Mouse (Mus musculus) heart, embryonic 11.5 days (tissue): Measurements from ENCODE around the gene Rcor3. TPM values are rescaled to one million over a fixed set of nuclear protein-coding genes. Genes with fewer than 3 reads are reported as not detected.

Experiments
- ATAC-seq: fragments of 200-750 bp; cut with Nextera tagmentation; replicated peaks from 2 replicates; pipeline ENCODE4 v1.8.0; 2017; ENCODE audit warnings: moderate library complexity; ENCODE audit not compliant: insufficient number of reproducible peaks, low FRiP score, low TSS enrichment
- H3K27ac ChIP-seq: fragments of 300-500 bp; sonication (generic); 2 replicates; pipeline ENCODE4 v1.5.1; 2014; ENCODE audit warnings: mild to moderate bottlenecking, low read depth, low read length
- H3K27me3 ChIP-seq: fragments of 300-500 bp; sonication (generic); 2 replicates; pipeline ENCODE4 v1.6.1; 2014; ENCODE audit warnings: mild to moderate bottlenecking, low read length, mixed read lengths; ENCODE audit not compliant: control insufficient read depth, insufficient read depth
- H3K36me3 ChIP-seq: fragments of 300-500 bp; sonication (generic); 2 replicates; pipeline ENCODE4 v1.6.1; 2014; ENCODE audit warnings: mild to moderate bottlenecking, low read length, moderate library complexity, mixed read lengths; ENCODE audit not compliant: control insufficient read depth, insufficient read depth
- H3K4me1 ChIP-seq: fragments of 300-500 bp; sonication (generic); 2 replicates; pipeline ENCODE4 v1.6.1; 2014; ENCODE audit warnings: low read length; ENCODE audit not compliant: control insufficient read depth, insufficient read depth
- H3K4me2 ChIP-seq: fragments of 300-500 bp; sonication (generic); 2 replicates; pipeline ENCODE4 v1.6.1; 2014; ENCODE audit warnings: mild to moderate bottlenecking, moderate library complexity
- H3K4me3 ChIP-seq: fragments of 300-500 bp; sonication (generic); 2 replicates; pipeline ENCODE4 v1.5.1; 2014; ENCODE audit warnings: low read depth, low read length
- H3K9ac ChIP-seq: fragments of 300-500 bp; sonication (generic); 2 replicates; pipeline ENCODE4 v1.6.1; 2014; ENCODE audit warnings: mild to moderate bottlenecking, low read depth, low read length, moderate library complexity
- H3K9me3 ChIP-seq: fragments of 300-500 bp; sonication (generic); replicated peaks from 2 replicates; pipeline ENCODE4 v1.6.1; 2016; ENCODE audit warnings: low read length; ENCODE audit not compliant: control insufficient read depth
- WGBS: fragments of 180-500 bp; shearing (Covaris S2); extraction: QIAGEN DNeasy Blood & Tissue Kit; methylation state at CpG from one replicate; pipeline ENCODE4 v1.1.7; 2014; ENCODE audit not compliant: insufficient replicate concordance; 5-methylcytosine and 5-hydroxymethylcytosine counted together
- polyA plus RNA-seq: library from polyadenylated mRNA; unstranded; fragments of >200 nt; fragmentation: Nextera tagmentation; extraction: Ambion mirVana; gene quantifications from 2 replicates; pipeline ENCODE4 v1.2.1, GENCODE M21; 2014

The Rcor3 gene
- polyA plus RNA-seq, 1 experiment from 2014 or later = 25.7 TPM

- 68% methylated on average over 6 of the region's 6 CpGs for WGBS
- H3K27me3 ChIP-seq = no peaks in the 10 kb centered on the region
- H3K9ac ChIP-seq = no peak overlapping the region
- ATAC-seq = no peak
- no peaks in the 10 kb centered on the region for H3K9me3 ChIP-seq
- H3K36me3 ChIP-seq = peaks cover 6% of the 10 kb centered on the region
- no peak overlapping the region for H3K27ac ChIP-seq
- no peaks in the 10 kb centered on the region for H3K4me1 ChIP-seq
- no peak overlapping the region for H3K4me3 ChIP-seq
- no peak overlapping the region for H3K4me2 ChIP-seq
Observed at GRCm38 (mm10) chr1:192103176-192103575, 34.7 kb downstream of the Rcor3 start.

DNA sequence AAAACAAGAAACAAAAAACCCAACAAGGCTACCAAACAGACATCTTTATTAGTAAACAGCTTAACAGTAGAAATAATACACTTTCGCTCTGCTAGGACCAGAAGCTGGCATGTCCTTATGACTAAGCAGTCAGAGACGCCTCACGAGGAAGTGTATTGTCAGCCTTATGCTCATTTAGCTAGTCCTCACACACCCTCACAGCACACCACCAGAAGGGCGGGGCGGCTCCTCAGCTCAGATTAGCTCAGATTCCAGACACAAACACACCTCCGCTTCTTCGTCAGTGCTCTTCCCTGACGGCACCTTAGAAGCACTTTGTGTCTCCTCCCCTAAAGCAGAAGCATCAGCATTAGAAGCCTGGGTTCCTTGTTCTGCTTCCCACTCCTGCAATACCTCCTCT lies 36.5 kb downstream of the Rcor3 start:
- Histone ChIP-seq H3K4me3 (no peak overlapping the region), H3K4me2 (no peak overlapping the region), H3K27ac (no peak overlapping the region), H3K9ac (no peak overlapping the region), H3K9me3 (no peaks in the 10 kb centered on the region), H3K36me3 (peaks cover 7% of the 10 kb centered on the region), H3K27me3 (no peaks in the 10 kb centered on the region), H3K4me1 (no peaks in the 10 kb centered on the region)
- WGBS = 68% methylated on average over 8 of the region's 8 CpGs
- ATAC-seq = no peak

GRCm38 (mm10) chr1:192100742-192101141 lies 37.1 kb downstream of the Rcor3 start:
- Histone ChIP-seq H3K36me3 (peaks cover 7% of the 10 kb centered on the region), H3K9ac (no peak overlapping the region), H3K27ac (no peak overlapping the region), H3K9me3 (no peaks in the 10 kb centered on the region), H3K4me2 (no peak overlapping the region), H3K4me3 (no peak overlapping the region), H3K4me1 (no peaks in the 10 kb centered on the region), H3K27me3 (no peaks in the 10 kb centered on the region)
- WGBS = 92% methylated on average over 11 of the region's 11 CpGs
- no peak for ATAC-seq

DNA sequence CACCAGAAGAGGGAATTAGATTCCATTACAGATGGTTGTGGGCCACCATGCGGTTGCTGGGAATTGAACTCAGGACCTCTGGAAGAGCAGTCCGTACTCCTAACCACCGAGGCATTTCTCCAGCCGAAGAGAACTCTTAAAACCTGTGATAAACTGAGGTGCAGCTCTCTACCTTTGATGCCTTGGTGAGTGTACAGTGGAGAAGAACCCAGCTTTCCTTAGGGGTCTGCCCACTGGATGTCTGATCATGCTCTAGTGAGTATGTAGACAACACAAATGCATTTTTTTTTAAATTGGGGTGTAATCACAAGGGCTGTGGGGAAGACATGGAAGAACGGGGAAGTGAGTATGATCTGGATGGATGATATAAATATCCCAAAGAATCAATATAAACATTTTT lies 42.2 kb downstream of the Rcor3 start:
- 82% methylated on average over 5 of the region's 5 CpGs for WGBS

GRCm38 (mm10) chr1:192094451-192095170 lies 43.3 kb downstream of the Rcor3 start:
- H3K27ac ChIP-seq = no peak overlapping the region
- no peaks in the 10 kb centered on the region for H3K9me3 ChIP-seq
- H3K36me3 ChIP-seq = peaks cover 2% of the 10 kb centered on the region; the same call in 1 of the 2 replicates
- no peak overlapping the region for H3K4me2 ChIP-seq
- WGBS = 58% methylated on average over 13 of the region's 13 CpGs
- no peak overlapping the region for H3K4me3 ChIP-seq
- no peak for ATAC-seq
- H3K9ac ChIP-seq = no peak overlapping the region
- H3K4me1 ChIP-seq = 0 out of 2 replicates have a peak, but pooled peaks cover 3% of the 10 kb centered on the region
- H3K27me3 ChIP-seq = peaks cover 14% of the 10 kb centered on the region

More for the DNA sequence above, 42.2 kb downstream of the Rcor3 start:
- Histone ChIP-seq H3K27me3 (peaks cover 8% of the 10 kb centered on the region), H3K4me2 (no peak overlapping the region), H3K4me1 (0 out of 2 replicates have a peak, but pooled peaks cover 3% of the 10 kb centered on the region), H3K27ac (no peak overlapping the region), H3K36me3 (peaks cover 4% of the 10 kb centered on the region), H3K9ac (no peak overlapping the region), H3K4me3 (no peak overlapping the region), H3K9me3 (no peaks in the 10 kb centered on the region)
- no peak for ATAC-seq

DNA sequence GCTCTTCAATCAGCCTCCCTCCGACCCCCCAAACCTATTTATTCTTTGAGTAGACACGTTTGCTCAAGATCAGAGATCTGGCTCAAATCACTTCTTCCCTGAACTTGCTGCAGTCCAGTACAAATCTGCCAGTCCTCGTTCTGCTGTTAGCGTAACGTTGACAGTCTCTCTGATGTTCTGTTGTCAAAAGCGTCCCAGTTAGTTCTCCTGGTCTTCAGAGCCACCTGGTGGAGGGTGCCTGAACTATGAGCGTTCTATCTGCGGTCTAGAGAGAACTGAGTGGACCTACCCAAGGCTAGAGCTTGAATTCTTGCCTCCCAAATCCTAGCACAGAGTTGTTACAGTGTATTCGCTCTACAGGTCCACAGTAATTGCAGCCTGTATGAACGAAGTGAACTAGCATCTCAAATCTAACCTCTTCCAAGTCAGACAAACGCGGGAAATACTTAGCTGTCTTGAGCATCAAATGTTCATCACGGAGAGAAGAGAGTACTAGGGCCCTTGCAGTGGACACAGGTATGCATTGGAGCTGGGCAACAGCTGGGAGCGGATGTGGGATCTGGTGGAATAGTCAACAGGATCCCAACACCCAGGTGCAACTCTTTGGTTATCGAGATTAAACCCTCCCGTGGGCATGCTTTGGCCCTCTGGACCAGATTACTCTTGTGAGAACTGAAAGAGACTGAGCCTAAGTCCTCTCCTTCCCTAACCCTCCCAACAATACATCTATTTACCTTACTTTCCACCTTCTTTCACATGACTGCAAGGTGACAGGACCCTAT lies 44.8 kb downstream of the Rcor3 start:
- Histone ChIP-seq H3K9ac (no peak overlapping the region; the same call in 1 of the 2 replicates), H3K27me3 (peaks cover 16% of the 10 kb centered on the region), H3K4me3 (peak overlapping the region; percentile 68), H3K27ac (no peak overlapping the region), H3K4me2 (peak overlapping the region; percentile 91), H3K36me3 (peaks cover under 1% of the 10 kb centered on the region; the same call in 1 of the 2 replicates), H3K9me3 (no peaks in the 10 kb centered on the region), H3K4me1 (0 out of 2 replicates have a peak, but pooled peaks cover 3% of the 10 kb centered on the region)
- peak; percentile 74 for ATAC-seq
- 28% methylated on average over 16 of the region's 16 CpGs for WGBS

DNA sequence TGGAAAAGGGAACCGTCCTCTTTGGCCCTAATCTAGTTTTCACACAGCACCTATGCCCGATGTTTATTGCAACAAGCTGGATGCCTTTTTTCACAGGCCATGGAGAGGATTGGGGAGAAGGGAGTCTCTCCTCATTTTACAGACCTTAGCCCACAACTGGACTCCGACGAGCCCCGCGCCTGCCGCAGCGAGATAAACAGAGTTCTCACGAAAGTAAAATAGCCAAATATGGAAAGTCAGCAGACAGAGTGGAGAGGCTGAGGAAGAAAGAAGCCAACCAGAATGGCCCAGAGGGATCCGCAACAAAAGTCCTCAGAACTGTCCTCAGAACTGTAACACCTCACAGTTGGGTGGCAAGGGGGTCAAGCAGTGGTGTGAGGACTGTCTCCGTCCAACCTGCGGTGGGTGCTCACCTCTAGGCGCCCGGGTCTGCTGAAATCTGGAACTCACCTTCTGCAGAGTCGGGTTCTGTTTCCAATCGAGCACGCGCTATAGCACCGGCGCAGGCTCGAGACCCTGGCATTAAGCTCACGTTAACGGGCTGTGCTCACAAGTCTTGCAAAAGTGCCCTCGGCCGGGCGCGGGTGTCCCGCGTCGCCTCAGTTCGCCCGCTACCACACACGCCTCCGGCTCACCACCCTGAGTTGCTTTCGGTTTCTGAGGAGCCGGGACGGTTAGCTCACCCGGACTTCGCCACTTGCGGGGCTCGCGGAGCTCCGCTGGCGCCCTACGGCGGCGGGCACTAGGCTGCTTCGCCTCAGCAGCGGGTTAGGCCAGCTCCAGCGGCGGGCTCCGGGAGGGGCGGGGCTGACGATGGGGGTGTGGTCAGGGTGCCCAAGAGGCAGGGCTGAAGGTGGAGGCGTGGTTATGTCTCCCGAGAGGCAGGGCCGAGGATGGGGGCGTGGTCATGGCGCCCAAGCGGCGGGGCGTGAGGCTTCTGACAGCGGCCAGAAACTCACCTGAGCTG lies 45.8 kb downstream of the Rcor3 start, which contains the start of gene Traf5:
Gene Traf5, minus strand, starts transcription at position 754 of the 967 bp plus-strand sequence.
- H3K36me3 ChIP-seq = no peaks in the 10 kb centered on the region
- peaks cover 16% of the 10 kb centered on the region for H3K27me3 ChIP-seq
- H3K4me1 ChIP-seq = peaks cover 4% of the 10 kb centered on the region; the same call in 1 of the 2 replicates
- peak within 1 kb of the TSS; percentile 91 for H3K4me2 ChIP-seq
- H3K27ac ChIP-seq = peak within 1 kb of the TSS; percentile 74
- WGBS = 2% methylated on average over 63 of the region's 63 CpGs
- H3K4me3 ChIP-seq = peak within 1 kb of the TSS; percentile 68
- peak; percentile 98 for ATAC-seq
- no peaks in the 10 kb centered on the region for H3K9me3 ChIP-seq
- H3K9ac ChIP-seq = peak within 1 kb of the TSS; percentile 79
